Mouse (Mus musculus) left cerebral cortex, postnatal 10 days (tissue): Measurements from ENCODE around the gene Comt. TPM values are rescaled to one million over a fixed set of nuclear protein-coding genes. Genes with fewer than 3 reads are reported as not detected.

ENCODE experiments used
- DNase-seq, 2 experiments: peaks; one replicate each; pipeline ENCODE4 v3.0.0; 2021 to 2022; ENCODE audit warnings: low spot score in 2 of 2, mixed read lengths in 1 of 2; ENCODE audit errors: extremely low spot score in 1 of 2
- intact Hi-C: fragments of 180-260 bp; cut with DNase I; formaldehyde crosslinking; loops from one replicate; pipeline ENCODE4 v1.15.1; 2025
- microRNA-seq: library from miRNA; unstranded; fragments of <30 nt; microRNA quantifications from one replicate; pipeline ENCODE4 v1.2.0, GENCODE M21; 2022
- total RNA-seq, 2 experiments: library from RNA; stranded (reverse); gene quantifications; 2 replicates each; pipeline ENCODE4 v1.2.3; 2021

Comt gene
- total RNA-seq, 2 experiments from 2014 or later = 65.2 to 66.3 TPM

DNA sequence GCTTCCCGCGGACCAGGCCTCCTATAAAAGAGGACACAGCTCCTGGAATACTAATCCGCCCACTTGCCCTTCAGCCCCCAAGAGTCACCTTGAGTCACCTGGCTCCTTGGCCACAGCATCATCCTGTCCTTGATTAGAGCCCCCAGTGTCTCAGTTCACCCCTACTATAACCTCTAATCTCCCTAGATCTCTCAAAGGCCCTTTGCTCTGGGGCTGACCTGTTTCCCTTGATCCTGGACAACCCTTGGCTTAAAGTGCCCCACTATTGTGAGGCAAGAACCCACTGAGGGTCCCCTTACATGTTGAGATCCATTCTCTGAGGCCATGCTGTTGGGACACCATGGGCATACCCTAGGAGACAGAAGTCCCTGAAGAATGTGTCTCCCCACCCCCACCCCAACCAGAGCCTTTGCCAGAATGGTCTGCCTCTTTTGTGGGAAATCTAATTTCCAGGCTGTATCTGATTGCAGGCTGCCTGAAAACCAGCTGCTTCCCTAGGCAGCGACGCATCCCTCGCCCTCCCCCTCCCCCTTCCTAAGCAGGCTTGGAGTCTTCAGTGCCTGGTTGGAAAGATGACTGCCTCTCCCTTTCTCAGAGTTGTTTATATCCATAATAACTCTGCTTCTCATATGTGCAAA lies 44.9 kb downstream of the Comt start:
- intact Hi-C loops = no loop called here
- no peak for DNase-seq

GRCm38 (mm10) chr16:18380495-18381063 lies 46.1 kb downstream of the Comt start:
- no peak for DNase-seq
- intact Hi-C loops = no loop called here

DNA sequence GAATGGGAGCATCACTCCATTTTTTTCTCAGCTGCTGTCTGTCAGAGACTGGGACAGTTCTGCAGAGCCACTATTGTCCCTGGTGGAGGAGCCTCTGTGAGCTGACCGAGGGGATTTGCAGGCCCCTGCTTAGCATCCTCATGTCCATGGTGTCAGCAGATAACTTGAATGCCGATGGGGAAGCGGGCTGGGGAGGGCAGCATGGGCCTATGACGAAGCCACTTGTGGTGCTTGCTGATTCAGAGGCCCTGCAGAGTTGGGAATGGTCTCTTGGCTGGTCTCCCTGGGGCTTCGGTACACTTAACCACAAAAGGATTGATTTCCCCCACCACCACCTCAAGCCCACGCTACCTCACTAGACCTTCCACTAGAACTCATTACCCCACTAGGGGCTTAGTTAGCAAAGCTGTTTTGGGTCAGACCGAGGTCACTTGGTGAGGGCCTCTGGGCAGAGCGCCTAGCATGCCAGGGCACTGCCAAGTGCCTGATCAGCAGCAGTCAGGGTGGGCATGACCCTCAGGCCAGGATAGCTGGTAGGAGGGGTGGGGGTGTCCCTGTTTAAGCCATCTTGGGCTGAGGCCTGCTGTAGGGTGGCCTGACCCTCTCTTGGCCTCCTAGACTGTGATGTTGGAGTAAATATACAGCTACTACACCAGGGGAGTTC lies 47.2 kb downstream of the Comt start:
- intact Hi-C loops = no loop called here
- no peak for DNase-seq

GRCm38 (mm10) chr16:18378489-18378888 lies 48.2 kb downstream of the Comt start:
- intact Hi-C loops = no loop called here
- no peak for DNase-seq

- DNase-seq = no peak
Measured at GRCm38 (mm10) chr16:18377203-18377602, 49.4 kb downstream of the Comt start.

GRCm38 (mm10) chr16:18376297-18376954 lies 50.2 kb downstream of the Comt start:
- DNase-seq = no peak
- intact Hi-C loops = no loop called here

More at GRCm38 (mm10) chr16:18377203-18377602, 49.4 kb downstream of the Comt start:
- intact Hi-C loops = no loop called here

DNA sequence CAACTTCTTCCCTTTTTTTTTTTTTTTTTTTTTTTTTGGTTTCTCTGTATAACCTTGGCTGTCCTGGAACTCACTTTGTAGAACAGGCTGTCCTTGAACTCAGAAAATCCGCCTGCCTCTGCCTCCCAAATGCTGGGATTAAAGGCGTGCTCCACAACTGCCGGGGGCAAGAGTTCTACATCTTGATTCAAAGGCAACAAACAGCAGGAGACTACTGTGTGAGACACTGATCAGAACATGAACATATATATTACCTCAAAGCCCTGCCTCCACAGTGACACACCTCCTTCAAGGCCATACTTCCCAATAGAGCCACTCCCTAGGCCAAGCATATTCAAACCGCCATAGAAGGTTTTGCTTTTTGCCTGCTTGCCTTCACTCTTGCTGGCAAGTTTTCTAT lies 53.0 kb downstream of the Comt start:
- DNase-seq = no peak
- intact Hi-C loops = no loop called here

GRCm38 (mm10) chr16:18370197-18370596 lies 56.5 kb downstream of the Comt start:
- DNase-seq = no peak
- intact Hi-C loops = no loop called here

GRCm38 (mm10) chr16:18366849-18367248 lies 59.8 kb downstream of the Comt start:
- DNase-seq = no peak
- intact Hi-C loops = no loop called here

- DNase-seq = no peak
- intact Hi-C loops = no loop called here
Measured at GRCm38 (mm10) chr16:18362948-18363347, 63.7 kb downstream of the Comt start.

- intact Hi-C loops = no loop called here
- no peak for DNase-seq
Measured at GRCm38 (mm10) chr16:18360151-18360805, 66.4 kb downstream of the Comt start.

- intact Hi-C loops = no loop called here
- no peak for DNase-seq
Measured at GRCm38 (mm10) chr16:18357977-18358376, 68.7 kb downstream of the Comt start.

GRCm38 (mm10) chr16:18356961-18357360 lies 69.7 kb downstream of the Comt start:
- DNase-seq = no peak
- intact Hi-C loops = no loop called here

Small RNA genes lying within 50 kb of the gene (microRNA-seq; reads per million reads assigned to microRNA genes)
- gene Gm26219 = not detected

Other genes starting within 250 kb of the Comt start
- not detected for gene Ccdc188, start 209.0 kb downstream of the Comt start, total RNA-seq
- 100 to 1,000 TPM; 104 TPM for gene Zdhhc8, start 191.7 kb downstream of the Comt start, total RNA-seq
- gene Trmt2a, start 178.2 kb downstream of the Comt start, total RNA-seq = 10 to 100 TPM; 46.7 to 53.2 TPM
- gene Ranbp1, start 178.1 kb downstream of the Comt start, total RNA-seq = 100 to 1,000 TPM; 116 to 122 TPM
- not detected for gene Gm49776, start 168.5 kb downstream of the Comt start, total RNA-seq
- 10 to 100 TPM; 41.8 to 44.2 TPM for gene Dgcr8, start 137.6 kb downstream of the Comt start, total RNA-seq
- 100 to 1,000 TPM; 105 to 125 TPM for gene Tango2, start 78.7 kb downstream of the Comt start, total RNA-seq
- 10 to 100 TPM; 43.0 to 46.4 TPM for gene Arvcf, start 78.7 kb downstream of the Comt start, total RNA-seq
- gene Txnrd2, start 468 bp downstream of the Comt start, total RNA-seq = 10 to 100 TPM; 24.1 to 27.4 TPM
- gene Gnb1l, start 71.9 kb upstream of the Comt start, total RNA-seq = 1 to 10 TPM; 7.6 to 8.4 TPM
- gene Rtl10, start 72.0 kb upstream of the Comt start, total RNA-seq = 1 to 10 TPM; 6.2 to 8.7 TPM
- 1 to 10 TPM; 1.5 to 1.7 TPM for gene Tbx1, start 163.8 kb upstream of the Comt start, total RNA-seq
- 1 to 10 TPM; 3.5 to 4.9 TPM for gene Gp1bb, start 195.6 kb upstream of the Comt start, total RNA-seq
- 100 to 1,000 TPM; 130 to 132 TPM for gene Gm49601, start 199.6 kb upstream of the Comt start, total RNA-seq
- gene Sept5, start 203.1 kb upstream of the Comt start, total RNA-seq = 100 to 1,000 TPM; 703 to 707 TPM